Mouse (Mus musculus) cortical plate, adult 2 months (tissue): Measurements from ENCODE around the gene Ptdss2.

ENCODE experiments used
- CTCF ChIP-seq: fragments of 200-500 bp; IDR thresholded peaks from 2 replicates; pipeline ENCODE4 v1.5.1; 2011; ENCODE audit warnings: mild to moderate bottlenecking, control low read depth, low read length; ENCODE audit not compliant: insufficient read depth; ENCODE audit errors: extremely low read depth
- POLR2A ChIP-seq: fragments of 200-500 bp; IDR thresholded peaks from 2 replicates; pipeline ENCODE4 v1.6.1; 2011; ENCODE audit warnings: mild to moderate bottlenecking, low read length, control low read depth; ENCODE audit not compliant: insufficient read depth; ENCODE audit errors: extremely low read depth

GRCm38 (mm10) chr7:141195754-141196153 is 73.6 kb downstream of the Ptdss2 start:
- TF ChIP-seq CTCF (no peak), POLR2A (no peak)
